33 mouse cellular contexts compared by ENCODE assay signal in genomic region chr6:37494957-37495356, GRCm38 (mm10). TPM values are rescaled to one million over a fixed set of nuclear protein-coding genes. Genes with fewer than 3 reads are reported as not detected.
DNase-seq lines count a peak whose midpoint lies in the region; ATAC-seq and TF ChIP-seq lines count a peak whose summit lies in the region.
"Had no signal": no experiment of that assay in that cellular context is flagged by ENCODE, and none has a peak within 500 bp of the region (broad histone marks: within the 10 kb centered on the region; RNA-seq: fewer than 3 reads in every experiment).

No protein-coding gene starts in this region.

- WGBS in kidney, postnatal 0 days: 65% methylated on average over 1 of the region's 1 CpGs

- H3K4me2 ChIP-seq in kidney, postnatal 0 days (ENCODE audit: low read length): no peak overlapping the region
- H3K4me2 ChIP-seq: embryonic facial prominence, embryonic 13.5 days; forebrain, embryonic 12.5 days; forebrain, embryonic 15.5 days; heart, embryonic 13.5 days; hindbrain, embryonic 14.5 days had no signal

- no peaks in the 10 kb centered on the region for H3K36me3 ChIP-seq in kidney, postnatal 0 days (ENCODE audit: insufficient read depth, low read length)
- H3K36me3 ChIP-seq: embryonic facial prominence, embryonic 10.5 days; embryonic facial prominence, embryonic 13.5 days; forebrain, embryonic 12.5 days; forebrain, embryonic 15.5 days; heart, embryonic 10.5 days; heart, embryonic 13.5 days had no signal

- no peak for ATAC-seq in kidney, postnatal 0 days (replicated peaks; ENCODE audit: low FRiP score, low read depth)
- ATAC-seq in megakaryocyte progenitor cell, adult 5-6 weeks (replicated peaks; ENCODE audit: poor library complexity): 0 out of 2 replicates have a peak, but pooled peaks have one; percentile 26
- ATAC-seq: activated CD4-positive, CD25-positive, alpha-beta regulatory T cell, adult 4 months; forebrain, embryonic 15.5 days; hindbrain, postnatal 0 days; inflammation-experienced regulatory T-cells, adult 6 months had no signal

- H3K9me3 ChIP-seq in kidney, postnatal 0 days (replicated peaks; ENCODE audit: low read length): no peaks in the 10 kb centered on the region
- H3K9me3 ChIP-seq: forebrain, embryonic 12.5 days had no signal

- H3K9ac ChIP-seq in kidney, postnatal 0 days (ENCODE audit: low read depth, low read length): no peak overlapping the region
- H3K9ac ChIP-seq: embryonic facial prominence, embryonic 13.5 days; forebrain, embryonic 12.5 days; forebrain, embryonic 15.5 days; heart, embryonic 13.5 days; hindbrain, embryonic 14.5 days had no signal

- no peaks in the 10 kb centered on the region for H3K4me1 ChIP-seq in kidney, postnatal 0 days (replicated peaks; ENCODE audit: insufficient read depth, low read length)
- H3K4me1 ChIP-seq: embryonic facial prominence, embryonic 10.5 days; embryonic facial prominence, embryonic 13.5 days; forebrain, embryonic 12.5 days; forebrain, embryonic 15.5 days; heart, embryonic 10.5 days; heart, embryonic 13.5 days had no signal

- H3K4me3 ChIP-seq in kidney, postnatal 0 days (replicated peaks; ENCODE audit: low read depth, low read length): no peak overlapping the region
- H3K4me3 ChIP-seq: embryonic facial prominence, embryonic 10.5 days; embryonic facial prominence, embryonic 13.5 days; erythroblast, embryonic 14.5 days; forebrain, embryonic 12.5 days; forebrain, embryonic 15.5 days; heart, embryonic 10.5 days; heart, embryonic 13.5 days had no signal

- DNase-seq in kidney, postnatal 0 days (ENCODE audit: low spot score): peak; percentile 16
- no peak for DNase-seq in kidney, postnatal 36 days
- DNase-seq in lung, postnatal 10 days: peak; percentile 16
- DNase-seq in lung, postnatal 25 days (ENCODE audit: low spot score): no peak
- peak; percentile 73 for DNase-seq in 416B (ENCODE audit: low read depth)
- no peak for DNase-seq in frontal cortex, adult 2 months (ENCODE audit: extremely low spot score in 1 of 2, low spot score in 1 of 2)
- DNase-seq: adrenal gland, adult 8-10 months; adrenal gland, postnatal 25 days; cerebellum, adult 11-12 months; cerebellum, adult 8-10 months; cerebellum, postnatal 14 days; gastrocnemius, postnatal 10 days; gastrocnemius, postnatal 36 days; heart, adult 18-20 months; heart, postnatal 14 days; heart, postnatal 4 days had no signal

- no peaks in the 10 kb centered on the region for H3K27me3 ChIP-seq in kidney, postnatal 0 days (ENCODE audit: insufficient read depth, low read length)
- H3K27me3 ChIP-seq: embryonic facial prominence, embryonic 13.5 days; forebrain, embryonic 12.5 days; forebrain, embryonic 15.5 days; heart, embryonic 13.5 days had no signal

- no peak for TF ChIP-seq CTCF in kidney, postnatal 0 days (IDR thresholded peaks at IDR 0.05; ENCODE audit: low read depth)

- no peak overlapping the region for H3K27ac ChIP-seq in kidney, postnatal 0 days
- H3K27ac ChIP-seq: embryonic facial prominence, embryonic 10.5 days; embryonic facial prominence, embryonic 13.5 days; forebrain, embryonic 12.5 days; forebrain, embryonic 15.5 days; heart, embryonic 10.5 days; heart, embryonic 13.5 days; hindbrain, embryonic 14.5 days; hindbrain, postnatal 0 days had no signal

RNA-seq across cellular contexts. Expression of gene Akr1d1, which starts 35.0 kb away (rescaled TPM):
- 1.6 TPM in 2 replicates for polyA plus RNA-seq in kidney, postnatal 0 days (2015; fragmentation: Nextera tagmentation; extraction: Ambion mirVana)
- not detected in 2 replicates for total RNA-seq in megakaryocyte progenitor cell, adult 5-6 weeks (2015)
- total RNA-seq in megakaryocyte progenitor cell, adult 5-6 weeks (2017): not detected in 2 replicates
- polyA plus RNA-seq in frontal cortex, adult 2 months (2012; rRNA removed): 0.04 TPM in 1 of 2 replicates, not detected in the other
- total RNA-seq: ES-E14; gastrocnemius, adult 18-20 months; gastrocnemius, postnatal 36 days; heart, adult 18-20 months; heart, postnatal 14 days; heart, postnatal 4 days; hindbrain, postnatal 0 days had no signal
- polyA plus RNA-seq: activated CD4-positive, CD25-positive, alpha-beta regulatory T cell, adult 4 months; brain, embryonic 14.5 days; embryonic facial prominence, embryonic 10.5 days; embryonic facial prominence, embryonic 13.5 days; erythroblast, embryonic 14.5 days; forebrain, embryonic 12.5 days; forebrain, embryonic 15.5 days; heart, embryonic 10.5 days; heart, embryonic 13.5 days; heart, embryonic 16.5 days; hindbrain, embryonic 11.5 days; hindbrain, embryonic 14.5 days; hindbrain, postnatal 0 days; inflammation-experienced regulatory T-cells, adult 6 months had no signal

RNA-seq across cellular contexts. Expression of gene Creb3l2, which starts 53.0 kb away (rescaled TPM):
- polyA plus RNA-seq in kidney, postnatal 0 days (2015; fragmentation: Nextera tagmentation; extraction: Ambion mirVana): 20.8 and 23.3 TPM in 2 replicates
- total RNA-seq in megakaryocyte progenitor cell, adult 5-6 weeks (2015): 9.3 and 11.2 TPM in 2 replicates
- total RNA-seq in megakaryocyte progenitor cell, adult 5-6 weeks (2017): 2.2 and 2.9 TPM in 2 replicates
- 5.6 and 5.7 TPM in 2 replicates for polyA plus RNA-seq in frontal cortex, adult 2 months (2012; rRNA removed)

Comparison
In these comparisons a context has a peak if more than half of its experiments do, and no peak if none do; other contexts are left out.
1. DNase-seq: peak in kidney, postnatal 0 days (single experiment), lung, postnatal 10 days (single experiment) and 416B (single experiment); none in kidney, postnatal 36 days (0 of 2), lung, postnatal 25 days (single experiment) and frontal cortex, adult 2 months (0 of 2).